Mouse (Mus musculus) natural killer cell, adult 2 months (primary cell): Measurements from ENCODE around the gene Rab29.
"Not testable (repeated sequence)": the region's sequence is repeated elsewhere in the genome, so short reads cannot be mapped to it uniquely, and the experiment has no call there.

Experiments used
- DNase-seq, 2 experiments: peaks; one replicate each; pipeline ENCODE4 v3.0.0; 2022; ENCODE audit warnings: low spot score in 2 of 2

The Rab29 gene

DNA sequence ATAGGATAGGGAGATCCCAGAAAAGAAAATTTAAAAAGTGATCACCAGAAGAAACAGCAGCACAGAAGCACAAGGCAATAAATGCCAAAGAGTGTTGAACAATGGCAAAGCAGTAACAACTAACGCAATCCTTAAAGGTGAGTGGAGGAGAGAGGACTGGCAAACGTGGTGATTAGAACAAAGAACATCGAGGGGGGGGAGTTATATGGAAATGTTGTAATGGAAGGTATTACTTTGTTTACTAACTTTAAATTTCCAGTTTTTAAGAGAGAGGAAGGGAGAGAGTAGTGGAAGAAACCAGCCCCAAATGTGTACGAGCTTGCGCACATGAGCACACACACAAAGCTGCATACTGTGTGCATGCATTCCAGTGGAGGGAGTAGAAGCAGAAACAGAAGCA lies 1.4 kb upstream of the Rab29 start:
- DNase-seq: no peak

DNA sequence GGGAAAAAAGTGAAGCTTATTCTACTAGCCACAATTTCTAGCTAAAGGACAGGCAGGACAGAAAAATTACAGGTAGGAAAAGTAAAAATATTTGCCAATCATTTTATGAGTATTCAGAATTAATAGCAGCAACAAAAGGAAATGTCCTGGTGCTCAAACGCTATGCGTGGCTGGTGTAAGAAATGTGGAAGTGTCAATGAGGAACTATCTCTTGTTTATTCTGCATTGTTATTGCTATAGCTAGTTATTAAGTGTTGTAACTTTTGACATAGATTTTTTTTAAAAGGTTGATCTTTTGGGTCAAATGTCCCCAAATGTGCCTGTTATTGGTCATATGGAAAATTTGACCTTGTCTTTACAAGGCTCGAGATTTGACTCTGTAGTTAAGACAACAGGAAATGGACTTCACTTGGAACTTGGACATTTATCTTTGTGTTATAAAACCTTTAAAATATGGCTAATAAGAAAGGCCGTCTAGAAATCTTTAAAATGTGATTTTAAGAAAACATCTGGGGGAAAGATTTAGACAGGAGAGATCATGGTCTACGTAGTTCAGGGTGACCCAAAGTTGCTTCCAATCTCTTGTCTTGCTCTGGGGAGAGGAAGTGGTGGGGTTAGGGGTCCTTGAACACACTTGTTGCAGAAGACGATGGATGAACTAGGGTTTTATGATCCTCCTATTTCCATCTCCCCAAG lies 572 bp upstream of the Rab29 start:
- no peak for DNase-seq

DNA sequence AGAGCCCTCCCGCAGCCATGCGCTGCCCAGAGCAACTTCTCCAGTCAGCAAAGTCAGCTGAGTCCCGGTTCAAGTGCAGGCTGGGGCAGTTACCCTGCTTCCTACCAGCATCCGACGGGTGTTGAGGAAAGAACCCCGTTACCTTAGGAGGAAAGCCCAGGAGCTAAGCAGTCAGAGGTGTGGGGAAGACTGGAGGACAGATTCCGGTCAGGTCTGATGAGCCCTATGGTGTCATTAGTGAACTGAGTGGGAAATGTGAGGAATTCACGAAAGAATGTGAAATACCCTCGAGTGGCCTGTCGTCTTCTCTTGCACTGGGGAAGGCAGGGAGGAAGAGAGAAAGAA lies 894 bp downstream of the Rab29 start:
- DNase-seq: peak in 1 of 2 experiments; percentile 6

DNA sequence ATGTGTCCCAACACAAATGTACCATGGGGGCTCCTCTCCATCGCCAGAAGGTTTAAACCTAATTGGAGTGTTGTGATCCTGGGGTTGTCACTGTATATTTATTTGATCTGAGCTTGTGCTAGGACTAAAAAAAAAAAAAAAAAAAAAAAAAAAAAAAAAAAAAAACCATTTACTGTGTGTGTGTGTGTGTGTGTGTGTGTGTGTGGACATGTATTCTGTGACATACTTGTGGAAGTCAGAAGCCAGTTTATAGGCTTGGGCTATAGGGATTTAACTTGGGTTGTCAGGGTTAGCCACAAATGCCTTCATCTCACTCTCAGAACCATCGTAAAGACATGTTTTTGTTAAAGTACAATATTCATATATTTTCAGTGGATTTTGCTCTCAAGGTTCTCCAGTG lies 2.5 kb downstream of the Rab29 start:
- no peak for DNase-seq

DNA sequence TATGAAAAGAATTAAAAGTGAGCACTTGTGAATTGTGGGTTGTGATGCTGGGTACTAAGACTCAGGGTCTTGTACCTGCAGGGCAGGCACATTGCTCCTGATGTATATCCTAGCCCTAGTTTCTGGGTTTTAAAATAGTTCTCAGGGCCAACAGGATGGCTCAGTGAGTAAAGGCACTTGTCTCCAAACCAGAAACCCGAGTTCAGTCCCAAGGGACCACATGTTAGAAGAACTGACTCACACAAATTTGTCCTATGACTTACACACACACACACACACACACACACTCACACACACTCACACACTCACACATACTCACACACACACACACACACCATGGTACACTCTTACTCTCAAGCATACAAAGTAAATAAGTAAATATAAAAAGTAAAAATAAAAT lies 5.8 kb downstream of the Rab29 start:
- no peak for DNase-seq

DNA sequence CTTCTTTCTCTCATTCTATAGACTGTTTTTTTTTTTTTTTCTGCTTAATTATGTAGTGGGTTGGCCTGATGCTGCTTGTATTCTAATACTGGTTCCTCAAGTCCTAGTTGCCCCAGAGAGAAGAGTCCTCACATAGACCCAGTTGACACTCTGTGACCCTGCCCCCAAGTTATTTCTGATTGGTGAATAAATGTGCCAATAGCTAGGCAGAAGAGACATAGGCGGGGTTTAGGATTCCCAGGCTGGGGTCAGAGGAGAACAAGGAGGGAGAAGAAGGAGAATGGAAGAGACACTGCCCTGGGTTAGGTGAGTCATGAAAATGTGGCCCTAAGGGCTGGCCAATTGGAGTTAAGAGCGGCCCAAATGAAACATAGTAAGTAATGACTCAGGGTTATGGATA lies 12.8 kb downstream of the Rab29 start:
- DNase-seq: no peak

DNA sequence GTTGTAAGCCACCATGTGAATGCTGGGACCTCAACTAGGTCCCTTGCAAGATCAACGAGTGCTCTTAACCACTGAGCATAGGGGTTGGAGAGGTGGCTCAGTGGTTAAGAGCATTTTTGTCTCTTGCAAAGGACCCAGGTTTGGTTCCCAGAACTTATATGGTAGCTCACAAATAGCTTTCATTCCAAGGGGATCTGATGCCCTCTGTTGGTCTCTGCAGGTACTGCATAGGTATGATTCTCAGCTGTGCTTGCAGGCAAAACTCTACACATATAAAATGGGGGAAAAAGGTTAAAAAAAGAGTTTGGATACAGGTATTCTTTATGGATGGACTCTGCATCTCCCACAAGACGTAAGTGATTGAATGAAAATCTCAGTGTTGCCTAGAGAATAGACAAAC lies 15.8 kb downstream of the Rab29 start:
- peak; percentile 30 to 37 for DNase-seq

DNA sequence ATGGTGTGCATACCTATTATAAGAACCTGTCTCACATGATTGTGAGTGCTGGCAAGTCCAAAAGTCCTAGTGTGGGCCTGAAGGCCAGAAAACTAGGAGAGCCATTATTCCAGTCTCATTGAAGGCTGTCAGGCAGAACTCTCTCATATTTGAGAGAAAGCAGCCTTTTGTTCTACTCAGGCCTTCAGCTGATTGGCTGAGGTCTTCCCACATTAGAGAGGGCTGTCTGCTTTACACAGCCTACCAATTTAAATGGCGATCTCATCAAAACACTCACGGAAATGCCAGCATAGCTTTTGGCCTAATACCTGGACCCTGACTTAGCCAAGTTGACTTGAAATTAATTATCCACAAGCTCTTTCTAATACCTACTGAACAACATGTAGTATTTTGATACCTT lies 19.1 kb downstream of the Rab29 start:
- DNase-seq: no peak

DNA sequence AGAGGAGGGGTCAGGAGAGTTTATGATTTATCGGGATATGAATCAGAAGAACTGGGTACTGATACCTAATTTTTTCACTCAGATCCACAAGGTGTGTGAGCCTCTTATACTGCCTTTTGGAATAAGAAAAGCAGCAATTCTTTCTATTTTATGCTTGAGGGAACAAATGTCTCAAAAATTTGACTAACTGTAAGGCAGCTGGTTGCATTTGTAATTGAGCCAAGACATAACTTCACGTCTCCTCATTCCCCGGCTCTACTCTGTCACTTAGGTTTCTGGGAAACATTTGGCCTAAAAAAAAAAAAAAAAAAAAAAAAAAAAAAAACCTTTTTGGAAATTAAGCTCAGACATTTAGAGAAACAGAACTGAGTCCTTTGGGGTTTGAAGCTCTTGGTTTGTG lies 19.6 kb downstream of the Rab29 start:
- DNase-seq: no peak

DNA sequence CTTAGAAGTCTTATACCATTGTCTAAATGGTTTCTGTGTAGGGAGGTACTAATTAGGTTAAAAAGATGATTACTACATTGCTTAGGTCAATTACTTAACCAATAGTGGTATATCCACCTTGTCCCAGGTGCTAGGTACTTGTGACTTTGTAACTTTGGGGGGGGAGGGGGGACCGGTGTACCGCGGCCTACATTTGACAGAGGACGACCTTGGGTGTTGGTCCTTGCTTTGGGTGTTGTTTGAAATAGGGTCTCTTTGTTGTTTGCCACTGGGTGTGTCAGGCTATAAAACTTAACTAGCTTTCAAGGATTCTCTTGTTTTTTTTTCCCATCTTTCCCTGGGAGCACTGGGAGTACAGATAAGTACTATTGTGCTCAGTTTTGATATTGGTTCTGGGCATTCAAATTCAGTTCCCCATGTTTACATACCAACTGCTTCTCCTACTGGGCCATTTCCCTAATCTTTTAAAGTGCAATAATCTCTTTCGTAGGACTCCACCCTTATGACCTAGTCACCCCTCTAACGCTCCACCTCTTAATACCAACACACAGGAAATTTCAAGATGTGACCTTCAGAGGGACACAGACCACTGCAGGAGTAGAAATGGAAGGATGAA lies 23.1 kb downstream of the Rab29 start:
- no peak for DNase-seq

DNA sequence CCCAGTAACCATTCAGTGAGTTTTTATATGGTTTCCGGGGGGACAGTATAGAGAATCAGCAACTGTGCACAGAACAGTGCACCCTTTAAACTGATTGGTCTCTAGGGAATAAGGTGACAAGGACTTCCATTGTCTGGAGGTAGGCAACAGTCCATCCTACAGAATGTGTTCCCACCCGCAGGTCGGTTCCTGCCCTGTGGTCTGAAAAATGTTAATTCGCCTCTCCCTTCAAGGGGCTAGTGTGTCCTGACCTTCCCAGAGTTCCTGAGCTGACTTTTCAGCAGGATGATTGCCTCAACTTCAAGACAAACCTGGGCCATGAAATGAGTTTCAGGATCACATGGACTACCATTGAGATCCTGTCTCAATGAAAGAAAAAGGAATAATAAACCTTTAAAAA lies 24.4 kb downstream of the Rab29 start:
- no peak for DNase-seq

DNA sequence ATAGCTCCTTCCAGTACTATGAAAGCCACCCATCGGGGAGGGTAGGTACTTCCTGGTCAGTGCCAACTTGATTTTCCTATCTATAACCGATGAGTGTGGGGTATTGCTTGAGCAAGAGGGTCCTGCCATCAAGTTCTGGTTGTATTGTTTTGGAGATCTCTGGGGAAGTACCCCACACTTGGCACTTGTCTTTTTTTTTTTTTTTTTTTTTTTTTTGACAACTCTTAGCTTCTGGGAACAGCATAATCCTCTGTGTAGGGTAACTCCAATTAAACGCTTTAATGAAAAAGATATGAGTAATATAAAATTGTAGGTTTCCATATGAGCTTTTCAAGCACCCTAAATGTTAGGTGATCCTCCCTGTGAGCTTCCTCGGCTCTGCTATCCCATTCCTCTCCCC lies 35.7 kb downstream of the Rab29 start:
- DNase-seq: no peak

DNA sequence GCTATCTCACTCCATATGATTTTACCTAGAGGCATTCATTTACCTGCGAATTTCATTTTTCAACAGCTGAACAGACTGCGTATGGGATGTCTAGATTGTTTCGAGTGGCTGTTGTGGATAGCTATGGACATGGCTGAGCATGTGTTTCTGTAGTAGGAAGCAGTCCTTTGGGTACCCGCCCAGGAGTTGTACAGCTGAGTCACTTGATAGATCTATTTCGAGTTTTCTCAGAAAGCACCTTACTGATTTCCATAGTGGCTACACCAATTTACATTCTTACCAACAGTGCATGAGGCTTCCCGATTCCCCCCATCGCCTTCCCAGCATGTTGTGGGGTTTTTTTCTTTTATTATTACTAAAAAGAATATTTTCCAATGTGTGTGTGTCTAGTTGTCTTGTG lies 36.2 kb downstream of the Rab29 start:
- DNase-seq: no peak

DNA sequence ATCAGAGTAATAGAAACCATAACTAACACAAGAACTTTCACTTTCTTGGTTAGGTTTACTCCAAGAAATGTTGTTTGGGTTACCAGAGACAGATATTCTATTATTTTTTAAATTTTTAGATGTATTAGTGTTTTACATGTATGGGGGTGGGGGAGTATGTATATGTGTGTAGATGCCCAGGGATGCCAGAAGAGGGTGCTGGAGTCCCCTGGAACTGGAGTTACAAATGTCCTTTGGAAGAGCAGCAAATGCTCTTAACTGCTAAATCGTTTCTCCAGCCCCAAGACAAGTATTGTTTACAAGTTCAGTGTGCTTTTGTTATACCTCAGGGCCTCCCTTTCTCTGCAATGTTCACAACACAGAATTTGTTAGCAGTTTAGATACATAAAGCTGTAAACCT lies 38.5 kb downstream of the Rab29 start:
- no peak for DNase-seq

DNA sequence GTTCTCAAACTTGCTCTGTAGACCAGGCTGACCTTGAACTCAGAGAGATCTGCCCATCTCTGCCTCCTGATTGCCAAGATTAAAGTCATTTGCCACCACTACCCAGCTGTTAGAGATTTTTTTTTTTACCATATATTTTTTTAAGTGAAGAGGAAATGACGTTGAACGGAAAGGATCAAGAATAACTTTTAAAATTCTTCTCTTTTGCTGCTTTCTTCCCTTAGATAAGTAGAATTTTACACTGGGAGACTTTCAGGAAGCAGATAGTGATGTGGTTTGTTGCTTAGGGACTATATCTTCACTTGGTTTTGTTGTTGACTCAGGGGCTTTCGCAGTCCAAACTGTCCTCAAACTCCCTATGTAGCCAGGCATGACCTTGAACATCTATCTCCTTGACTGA lies 41.4 kb downstream of the Rab29 start:
- DNase-seq: no peak

DNA sequence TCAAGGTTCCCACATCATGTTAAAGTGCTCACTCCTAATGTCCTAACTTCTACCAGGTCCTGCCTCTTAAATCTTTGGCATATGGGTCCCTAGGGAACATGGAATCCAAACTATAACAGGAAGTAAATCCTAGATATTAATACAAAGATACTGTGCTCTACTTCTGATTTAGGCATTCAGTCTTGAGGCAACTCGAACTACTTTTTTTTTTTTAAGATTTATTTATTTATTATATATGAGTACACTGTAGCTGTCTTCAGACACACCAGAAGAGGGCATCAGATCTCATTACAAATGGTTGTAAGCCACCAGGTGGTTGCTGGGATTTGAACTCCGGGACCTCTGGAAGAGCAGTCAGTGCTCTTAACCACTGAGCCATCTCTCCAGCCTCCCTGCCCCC lies 42.2 kb downstream of the Rab29 start:
- DNase-seq: not testable (repeated sequence)

DNA sequence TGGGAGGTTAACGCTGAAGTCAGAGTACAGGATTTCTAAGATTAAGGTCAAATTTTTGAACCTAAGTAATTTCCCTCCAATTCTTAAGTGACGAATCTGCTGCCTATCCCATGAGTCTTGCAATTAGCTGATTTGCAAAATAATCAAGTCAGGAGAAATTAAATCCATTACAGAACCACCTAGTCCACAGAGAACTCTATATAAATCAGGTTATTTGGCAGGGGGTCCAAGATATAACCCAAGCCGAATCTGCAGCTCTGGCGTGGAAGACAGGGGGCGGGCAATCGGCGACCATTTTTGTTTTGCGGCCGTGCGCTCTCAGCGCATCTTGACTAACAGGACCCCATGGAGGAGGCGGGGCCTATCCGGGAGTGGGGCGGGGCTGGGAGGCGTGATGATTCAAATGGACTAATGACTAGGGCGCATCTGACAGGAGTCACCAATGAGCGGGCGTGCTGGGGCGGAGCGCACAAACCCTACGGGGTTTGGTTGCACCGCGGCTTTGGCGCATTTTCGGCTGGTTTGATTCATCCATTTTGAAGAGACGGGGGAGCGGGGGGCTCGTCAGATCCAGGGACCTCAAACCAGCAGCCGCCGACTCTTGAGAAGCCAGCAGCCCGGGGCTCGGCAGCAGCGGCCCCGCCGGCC lies 43.1 kb downstream of the Rab29 start, which contains the start of gene Nucks1:
Gene Nucks1 (plus strand): TSS at position 534 of the 648 bp plus-strand sequence.
- peak; percentile 100 for DNase-seq

DNA sequence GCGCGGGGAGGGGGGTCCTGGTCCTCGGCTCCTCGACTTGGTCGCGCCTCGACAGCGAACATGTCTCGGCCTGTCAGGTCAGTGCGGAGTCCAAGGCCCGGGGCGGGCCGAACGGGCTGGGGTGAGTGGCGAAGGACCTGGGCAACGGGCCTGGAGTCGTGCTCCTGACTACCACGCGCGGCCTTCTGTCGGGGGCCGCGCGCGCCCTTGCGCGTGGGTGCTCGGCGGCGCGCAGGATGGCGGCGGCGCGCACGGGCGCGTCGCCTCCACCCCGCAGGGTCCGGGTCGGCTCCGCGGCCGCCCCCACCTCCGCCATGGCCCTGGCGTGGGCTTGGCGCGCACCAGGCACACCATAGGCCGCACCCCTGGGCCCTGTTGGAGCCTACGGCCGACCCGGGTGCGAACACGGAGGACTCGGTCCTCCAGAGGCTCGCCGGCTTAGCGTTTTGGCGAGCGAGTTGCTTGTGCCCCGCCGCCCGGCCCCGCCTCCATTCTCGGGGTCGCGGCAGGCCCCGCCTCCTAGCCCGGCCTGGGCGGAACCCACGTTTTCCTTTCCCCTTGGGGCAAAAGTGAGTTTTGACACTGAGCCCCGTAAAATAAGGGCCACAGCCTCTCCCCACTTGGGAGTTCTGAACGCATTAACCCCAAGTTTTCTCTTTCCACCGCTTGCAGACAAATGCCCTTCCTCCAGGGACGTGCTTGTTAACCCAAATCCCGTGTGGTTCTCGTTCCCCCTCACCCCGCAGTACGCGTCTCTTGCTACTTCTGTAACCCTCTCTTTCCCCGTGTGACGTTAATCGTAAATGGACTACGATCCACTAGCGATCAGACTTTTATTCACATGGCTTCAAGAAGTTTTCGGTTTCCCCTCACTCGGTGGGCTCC lies 43.9 kb downstream of the Rab29 start:
- DNase-seq: peak; percentile 75 to 81

DNA sequence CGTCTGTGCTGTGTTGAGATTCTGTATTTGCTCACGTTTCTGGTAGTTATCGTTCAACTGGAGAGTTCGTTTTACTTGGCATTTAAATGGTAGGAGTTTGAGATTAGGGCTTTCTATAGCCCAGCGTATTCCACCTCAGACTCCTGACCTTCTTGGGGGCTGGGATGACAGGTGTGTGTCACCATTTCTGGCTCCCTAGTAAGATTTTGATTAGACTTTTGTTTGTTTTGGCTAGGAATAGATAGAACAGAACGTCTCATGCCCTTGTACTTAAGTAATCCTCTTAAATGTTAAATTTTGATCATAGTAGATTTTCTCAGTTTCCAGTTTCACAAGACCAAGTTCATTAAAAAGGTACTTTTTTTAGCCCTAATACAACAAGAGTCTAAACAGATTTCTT lies 50.6 kb downstream of the Rab29 start:
- DNase-seq: no peak

DNA sequence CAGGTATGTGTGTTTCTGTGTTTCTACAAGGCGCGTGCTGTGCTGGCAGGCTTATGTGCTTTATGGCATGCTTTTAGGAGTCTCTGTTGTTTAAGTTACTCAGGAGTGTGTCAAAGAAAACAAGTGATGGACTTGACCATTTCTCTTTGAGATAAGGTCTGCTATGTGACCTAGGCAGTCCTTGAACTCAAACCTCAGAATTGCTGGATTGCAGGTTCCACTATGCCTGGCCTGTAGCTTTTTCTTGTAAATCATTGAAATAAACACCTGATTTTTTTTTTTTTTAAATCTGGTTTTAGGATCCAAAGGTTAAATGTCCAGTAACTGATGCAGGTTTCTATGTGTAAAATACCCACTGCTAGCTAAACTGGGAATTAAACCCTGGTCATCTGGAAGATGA lies 52.0 kb downstream of the Rab29 start:
- no peak for DNase-seq

DNA sequence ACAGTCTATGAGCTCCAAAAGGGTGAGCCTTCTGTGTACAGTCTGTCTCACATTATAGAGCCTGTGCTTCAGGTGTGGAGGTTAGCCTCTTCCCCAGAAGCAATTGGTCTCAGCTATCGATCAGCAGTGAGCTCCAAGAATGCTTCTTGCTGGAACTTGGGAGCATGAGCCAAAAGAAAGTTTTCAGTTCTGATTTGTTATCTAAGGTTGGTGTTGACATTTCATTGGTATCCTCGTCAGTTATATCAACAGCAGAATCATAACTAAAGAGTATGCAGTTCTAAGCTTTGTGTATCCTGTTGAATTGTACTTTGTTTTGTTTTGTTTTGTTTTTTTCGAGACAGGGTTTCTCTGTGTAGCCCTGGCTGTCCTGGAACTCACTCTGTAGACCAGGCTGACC lies 55.1 kb downstream of the Rab29 start:
- DNase-seq: no peak
